11 mouse cellular contexts compared by ENCODE assay signal in genomic region chr7:103827139-103827538, GRCm38 (mm10). TPM values are rescaled to one million over a fixed set of nuclear protein-coding genes. Genes with fewer than 3 reads are reported as not detected.
"Had no signal": no experiment of that assay in that cellular context is flagged by ENCODE, and none has a peak within 500 bp of the region (broad histone marks: within the 10 kb centered on the region; RNA-seq: fewer than 3 reads in every experiment).

No protein-coding gene starts in this region.

RNA-seq across cellular contexts. Expression of gene Hbb-bh2, which starts 13.2 kb away (rescaled TPM):
- total RNA-seq: megakaryocyte-erythroid progenitor cell, adult 5-6 weeks; neutrophil, adult 5-6 weeks had no signal
- polyA plus RNA-seq: liver, embryonic 15.5 days; lung, embryonic 14.5 days; midbrain, embryonic 12.5 days; midbrain, embryonic 14.5 days; midbrain, embryonic 16.5 days; neural tube, embryonic 14.5 days; spleen, adult 2 months; stomach, embryonic 16.5 days; thymus, postnatal 0 days had no signal

RNA-seq across cellular contexts. Expression of gene Hbb-bh1, which starts 15.8 kb away (rescaled TPM):
- total RNA-seq: megakaryocyte-erythroid progenitor cell, adult 5-6 weeks; neutrophil, adult 5-6 weeks had no signal
- polyA plus RNA-seq: midbrain, embryonic 16.5 days had no signal

RNA-seq across cellular contexts. Expression of gene Hbb-y, which starts 25.9 kb away (rescaled TPM):
- total RNA-seq: megakaryocyte-erythroid progenitor cell, adult 5-6 weeks; neutrophil, adult 5-6 weeks had no signal
